13 mouse cellular contexts compared by ENCODE assay signal in the genomic region with DNA sequence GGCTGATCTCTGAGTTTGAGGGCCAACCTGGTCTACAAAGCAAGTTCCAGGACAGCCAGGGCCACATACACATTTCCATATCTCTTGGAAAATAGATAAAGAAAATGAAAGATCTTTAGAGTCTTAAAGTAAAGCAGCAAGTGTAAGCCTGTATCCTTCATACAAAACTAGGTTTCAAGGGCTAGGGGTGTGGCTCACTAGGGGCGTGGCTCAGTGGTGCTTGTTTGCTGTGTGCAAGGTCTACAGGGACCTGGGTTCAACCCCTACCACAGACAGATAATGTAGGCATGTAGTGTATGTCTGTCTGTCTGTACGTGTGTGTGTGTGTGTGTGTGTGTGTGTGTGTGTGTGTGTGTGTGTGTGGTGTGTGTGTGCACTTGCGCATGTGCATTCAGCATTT.
"Had no signal": no experiment of that assay in that cellular context is flagged by ENCODE, and none has a peak within 500 bp of the region (broad histone marks: within the 10 kb centered on the region; RNA-seq: fewer than 3 reads in every experiment).

No protein-coding gene starts in this region.

- ATAC-seq: midbrain, embryonic 15.5 days had no signal

- H3K27me3 ChIP-seq: limb, embryonic 15.5 days; liver, embryonic 13.5 days; midbrain, embryonic 15.5 days; neural tube, embryonic 12.5 days had no signal

- H3K9me3 ChIP-seq: limb, embryonic 15.5 days; liver, embryonic 13.5 days; midbrain, embryonic 15.5 days; neural tube, embryonic 12.5 days had no signal

- H3K4me2 ChIP-seq: limb, embryonic 15.5 days; liver, embryonic 13.5 days; midbrain, embryonic 11.5 days; midbrain, embryonic 15.5 days; neural tube, embryonic 12.5 days had no signal

- H3K4me3 ChIP-seq: limb, embryonic 15.5 days; liver, embryonic 13.5 days; midbrain, embryonic 15.5 days; neural tube, embryonic 12.5 days had no signal

- H3K9ac ChIP-seq: limb, embryonic 15.5 days; liver, embryonic 13.5 days; midbrain, embryonic 15.5 days; neural tube, embryonic 12.5 days had no signal

- DNase-seq: kidney, postnatal 36 days; layer of hippocampus, adult 9-11 months; layer of hippocampus, postnatal 36 days; liver, embryonic 13.5 days; lung, adult 18-20 months; lung, postnatal 4 days; thymus, adult 2 months; thymus, postnatal 25 days had no signal

- H3K27ac ChIP-seq: kidney, postnatal 0 days; limb, embryonic 15.5 days; liver, embryonic 13.5 days; midbrain, embryonic 15.5 days; neural tube, embryonic 12.5 days had no signal
